Mouse (Mus musculus): ENCODE results near the gene Socs3.

DNA sequence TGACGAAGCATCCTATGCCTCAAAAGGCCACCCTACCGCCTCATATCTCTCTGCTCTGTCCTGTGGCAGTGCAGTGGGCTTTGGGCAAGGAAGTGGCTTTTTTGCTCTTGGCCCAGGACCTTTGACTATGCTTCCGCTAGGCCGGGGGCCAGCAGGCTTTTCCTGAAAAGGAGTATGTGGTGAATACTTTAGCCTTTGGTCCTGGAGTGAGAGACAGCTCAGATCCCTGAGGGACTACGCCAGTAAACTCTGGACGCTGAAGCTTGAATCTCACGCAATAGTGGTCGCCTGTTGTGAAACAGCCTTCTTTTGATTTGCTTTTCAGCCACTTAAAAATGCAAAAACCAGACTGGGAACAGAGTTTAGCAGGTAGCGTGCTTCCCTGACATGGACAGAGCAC, 34.2 kb downstream of the Socs3 start:
- TF ChIP-seq CTCF (IDR thresholded peaks at IDR 0.05 in 2 of 3, conservative IDR thresholded peaks at IDR 0.05 in 1 of 3; ENCODE audit: control insufficient read depth in 1 of 3, insufficient read depth in 1 of 3, low read depth in 2 of 3, low read length in 3 of 3, poor library complexity in 1 of 3, severe bottlenecking in 1 of 3) (no peak), POLR2A (IDR thresholded peaks at IDR 0.05; ENCODE audit: control insufficient read depth in 1 of 2, insufficient read depth in 1 of 2, low read depth in 1 of 2, low read length in 2 of 2, poor library complexity in 1 of 2) (no peak), TAL1 (IDR thresholded peaks at IDR 0.05; ENCODE audit: low read length) (no peak), MAFK (IDR thresholded peaks at IDR 0.05; ENCODE audit: borderline replicate concordance, low read depth, low read length) (no peak)
